Mouse (Mus musculus): ENCODE measurements at regions not wholly inside any gene's neighbourhood (a gene's known extent, or its start where the extent isn't known, plus 50 kb on each side); places are given as distances from the start of the nearest gene placed in this dataset.

DNA sequence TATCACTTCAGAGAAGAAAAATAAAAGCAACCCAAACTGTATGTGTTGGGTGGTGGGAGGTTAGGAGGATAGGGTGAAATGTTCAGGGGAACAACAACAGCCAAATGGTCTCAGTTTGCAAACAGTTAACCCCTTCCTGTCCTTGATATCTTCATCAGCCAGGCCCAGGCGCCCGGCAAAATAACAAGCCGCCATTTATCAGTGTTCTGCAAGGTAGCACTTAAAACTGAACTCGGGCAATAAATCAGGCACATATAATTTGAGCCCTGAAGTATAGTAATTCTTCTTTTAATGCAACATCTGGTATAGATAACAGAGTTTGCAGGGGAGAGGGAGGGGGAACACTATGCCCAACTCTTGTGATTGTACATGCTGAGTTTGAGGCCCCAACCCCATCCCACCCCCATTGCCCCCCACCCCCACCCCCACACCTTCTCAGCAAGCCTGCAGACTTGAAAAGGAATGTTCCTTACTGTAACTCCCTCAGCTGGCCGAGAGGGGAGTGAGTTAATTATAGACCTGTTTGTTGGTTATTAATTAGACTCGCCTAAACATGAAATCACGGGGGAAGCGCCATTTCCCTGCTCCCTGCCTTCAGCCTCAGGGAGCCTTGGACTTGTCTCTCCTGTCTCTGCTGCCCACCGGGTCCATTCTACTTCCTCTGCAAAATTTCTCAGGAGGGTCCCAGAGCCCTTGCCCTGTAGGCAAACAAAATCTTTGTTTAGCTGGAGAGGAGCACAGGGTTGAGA is 223.9 kb upstream of the Usp24 start:
- TF ChIP-seq MAFK (IDR thresholded peaks at IDR 0.05; ENCODE audit: insufficient read depth, low read depth, low read length), result no peak
- TF ChIP-seq ZNF384 (IDR thresholded peaks at IDR 0.05; ENCODE audit: low read depth, low read length), result no peak
